Mouse (Mus musculus) heart, embryonic 15.5 days (tissue): ENCODE results near the gene Mansc1. TPM values are rescaled to one million over a fixed set of nuclear protein-coding genes. Genes with fewer than 3 reads are reported as not detected.

ENCODE experiments used
- ATAC-seq: fragments of 200-750 bp; cut with Nextera tagmentation; replicated peaks from 2 replicates; pipeline ENCODE4 v1.8.0; 2017; ENCODE audit warnings: low read depth, moderate TSS enrichment; ENCODE audit not compliant: insufficient number of reproducible peaks, insufficient read depth, low FRiP score
- H3K27ac ChIP-seq: fragments of 300-500 bp; sonication (generic); 2 replicates; pipeline ENCODE4 v1.5.1; 2015; ENCODE audit warnings: mild to moderate bottlenecking, inconsistent platforms
- H3K27me3 ChIP-seq: fragments of 300-500 bp; sonication (generic); 2 replicates; pipeline ENCODE4 v1.6.1; 2015; ENCODE audit warnings: inconsistent platforms
- H3K36me3 ChIP-seq: fragments of 300-500 bp; sonication (generic); 2 replicates; pipeline ENCODE4 v1.6.1; 2015; ENCODE audit warnings: mild to moderate bottlenecking, inconsistent platforms
- H3K4me1 ChIP-seq: fragments of 300-500 bp; sonication (generic); replicated peaks from 2 replicates; pipeline ENCODE4 v1.6.1; 2015; ENCODE audit warnings: inconsistent platforms
- H3K4me2 ChIP-seq: fragments of 300-500 bp; sonication (generic); 2 replicates; pipeline ENCODE4 v1.6.1; 2015; ENCODE audit warnings: inconsistent platforms, mild to moderate bottlenecking, moderate library complexity
- H3K4me3 ChIP-seq: fragments of 300-500 bp; sonication (generic); 2 replicates; pipeline ENCODE4 v1.5.1; 2015; ENCODE audit warnings: mild to moderate bottlenecking, inconsistent platforms
- H3K9ac ChIP-seq: fragments of 300-500 bp; sonication (generic); 2 replicates; pipeline ENCODE4 v1.6.1; 2015; ENCODE audit warnings: mild to moderate bottlenecking, inconsistent platforms
- H3K9me3 ChIP-seq: fragments of 300-500 bp; sonication (generic); replicated peaks from 2 replicates; pipeline ENCODE4 v1.6.1; 2016; ENCODE audit warnings: inconsistent platforms
- WGBS: fragments of 180-500 bp; shearing (Covaris S2); methylation state at CpG from one replicate; pipeline ENCODE4 v1.1.7; 2015; ENCODE audit warnings: mixed read lengths; 5-methylcytosine and 5-hydroxymethylcytosine counted together
- polyA plus RNA-seq: library from polyadenylated mRNA; unstranded; fragments of >200 nt; fragmentation: Nextera tagmentation; extraction: Ambion mirVana; gene quantifications from 2 replicates; pipeline ENCODE4 v1.2.1, GENCODE M21; 2015

Gene Mansc1
- polyA plus RNA-seq, 1 experiment from 2014 or later: 7.1 TPM

- Histone ChIP-seq H3K4me3 (no peak overlapping the region), H3K27ac (no peak overlapping the region), H3K36me3 (no peaks in the 10 kb centered on the region), H3K4me1 (peaks cover 12% of the 10 kb centered on the region; the same call in 1 of the 2 replicates), H3K9ac (no peak overlapping the region), H3K27me3 (no peaks in the 10 kb centered on the region), H3K9me3 (no peaks in the 10 kb centered on the region), H3K4me2 (peak overlapping the region; percentile 38)
- peak; percentile 70 for ATAC-seq
- WGBS: 17% methylated on average over 9 of the region's 9 CpGs
Measured at GRCm38 (mm10) chr6:134659108-134659958, 27.0 kb upstream of the Mansc1 start.

- no peaks in the 10 kb centered on the region for H3K27me3 ChIP-seq
- H3K4me1 ChIP-seq: peaks cover 12% of the 10 kb centered on the region; the same call in 1 of the 2 replicates
- no peak overlapping the region for H3K4me3 ChIP-seq
- H3K36me3 ChIP-seq: no peaks in the 10 kb centered on the region
- no peak overlapping the region for H3K9ac ChIP-seq
- peak overlapping the region; percentile 60 for H3K27ac ChIP-seq
- 69% methylated on average over 4 of the region's 4 CpGs for WGBS
- H3K4me2 ChIP-seq: no peak overlapping the region
- no peak for ATAC-seq
- no peaks in the 10 kb centered on the region for H3K9me3 ChIP-seq
Measured at GRCm38 (mm10) chr6:134656527-134656926, 24.2 kb upstream of the Mansc1 start.

- no peak for ATAC-seq
- H3K27ac ChIP-seq: no peak overlapping the region
- H3K27me3 ChIP-seq: no peaks in the 10 kb centered on the region
- H3K9ac ChIP-seq: no peak overlapping the region
- no peak overlapping the region for H3K4me3 ChIP-seq
- no peaks in the 10 kb centered on the region for H3K36me3 ChIP-seq
- WGBS: 85% methylated on average over 5 of the region's 5 CpGs
- 0 out of 2 replicates have a peak, but pooled peaks cover 5% of the 10 kb centered on the region for H3K4me1 ChIP-seq
- H3K4me2 ChIP-seq: no peak overlapping the region
- no peaks in the 10 kb centered on the region for H3K9me3 ChIP-seq
Measured at GRCm38 (mm10) chr6:134648356-134648755, 16.1 kb upstream of the Mansc1 start.

GRCm38 (mm10) chr6:134647621-134648020, 15.3 kb upstream of the Mansc1 start:
- Histone ChIP-seq H3K36me3 (no peaks in the 10 kb centered on the region), H3K4me3 (no peak overlapping the region), H3K27me3 (no peaks in the 10 kb centered on the region), H3K4me1 (0 out of 2 replicates have a peak, but pooled peaks cover 5% of the 10 kb centered on the region), H3K9ac (no peak overlapping the region), H3K4me2 (no peak overlapping the region), H3K9me3 (no peaks in the 10 kb centered on the region), H3K27ac (no peak overlapping the region)
- no peak for ATAC-seq
- 56% methylated on average over 5 of the region's 5 CpGs for WGBS

GRCm38 (mm10) chr6:134646835-134647234, 14.5 kb upstream of the Mansc1 start:
- H3K9me3 ChIP-seq: no peaks in the 10 kb centered on the region
- 83% methylated on average over 6 of the region's 6 CpGs for WGBS
- ATAC-seq: no peak
- no peaks in the 10 kb centered on the region for H3K36me3 ChIP-seq
- H3K4me1 ChIP-seq: peaks cover 6% of the 10 kb centered on the region
- H3K27me3 ChIP-seq: no peaks in the 10 kb centered on the region
- no peak overlapping the region for H3K9ac ChIP-seq
- no peak overlapping the region for H3K27ac ChIP-seq
- no peak overlapping the region for H3K4me3 ChIP-seq
- H3K4me2 ChIP-seq: no peak overlapping the region

DNA sequence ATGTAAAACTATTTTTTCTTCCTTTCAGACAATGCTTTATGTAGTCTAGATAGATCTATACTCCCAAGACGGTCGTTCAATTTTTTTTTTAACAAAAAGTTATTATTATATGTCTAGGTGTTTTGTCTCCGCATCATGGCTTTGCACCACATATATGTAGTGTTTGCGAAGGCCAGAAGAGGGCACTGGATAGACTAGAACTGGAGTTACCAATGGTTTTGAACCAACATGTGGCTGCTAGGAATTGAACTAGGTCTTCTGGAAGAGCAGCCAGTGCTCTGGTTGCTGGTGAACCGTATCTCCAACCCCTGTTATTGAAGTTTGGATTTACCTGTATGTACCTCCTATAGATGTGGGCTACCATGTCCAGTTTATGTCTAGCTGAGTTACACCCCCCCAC, 11.0 kb upstream of the Mansc1 start:
- no peak overlapping the region for H3K27ac ChIP-seq
- WGBS: 88% methylated on average over 5 of the region's 5 CpGs
- H3K9ac ChIP-seq: no peak overlapping the region
- no peaks in the 10 kb centered on the region for H3K9me3 ChIP-seq
- H3K27me3 ChIP-seq: no peaks in the 10 kb centered on the region
- H3K4me1 ChIP-seq: peaks cover 6% of the 10 kb centered on the region
- no peak for ATAC-seq
- no peak overlapping the region for H3K4me2 ChIP-seq
- H3K4me3 ChIP-seq: no peak overlapping the region
- no peaks in the 10 kb centered on the region for H3K36me3 ChIP-seq

GRCm38 (mm10) chr6:134641738-134642446, 9.6 kb upstream of the Mansc1 start:
- ATAC-seq: no peak
- Histone ChIP-seq H3K4me1 (peaks cover 6% of the 10 kb centered on the region), H3K36me3 (no peaks in the 10 kb centered on the region), H3K4me3 (peak overlapping the region; percentile 76), H3K27me3 (no peaks in the 10 kb centered on the region), H3K9me3 (no peaks in the 10 kb centered on the region), H3K27ac (no peak overlapping the region), H3K4me2 (peak overlapping the region; percentile 77), H3K9ac (no peak overlapping the region)
- 64% methylated on average over 9 of the region's 9 CpGs for WGBS

- H3K9me3 ChIP-seq: no peaks in the 10 kb centered on the region
- H3K27me3 ChIP-seq: no peaks in the 10 kb centered on the region
- H3K36me3 ChIP-seq: no peaks in the 10 kb centered on the region
- peaks cover 6% of the 10 kb centered on the region for H3K4me1 ChIP-seq
- peak overlapping the region; percentile 80 for H3K27ac ChIP-seq
- H3K4me2 ChIP-seq: peak overlapping the region; percentile 77
- 2% methylated on average over 65 of the region's 65 CpGs for WGBS
- H3K9ac ChIP-seq: peak overlapping the region; percentile 84
- H3K4me3 ChIP-seq: peak overlapping the region; percentile 76
- peak; percentile 95 for ATAC-seq
Measured at GRCm38 (mm10) chr6:134640485-134641475, 8.5 kb upstream of the Mansc1 start.

GRCm38 (mm10) chr6:134639900-134640299, 7.6 kb upstream of the Mansc1 start:
- no peak overlapping the region for H3K27ac ChIP-seq
- WGBS: 85% methylated on average over 1 of the region's 1 CpGs

DNA sequence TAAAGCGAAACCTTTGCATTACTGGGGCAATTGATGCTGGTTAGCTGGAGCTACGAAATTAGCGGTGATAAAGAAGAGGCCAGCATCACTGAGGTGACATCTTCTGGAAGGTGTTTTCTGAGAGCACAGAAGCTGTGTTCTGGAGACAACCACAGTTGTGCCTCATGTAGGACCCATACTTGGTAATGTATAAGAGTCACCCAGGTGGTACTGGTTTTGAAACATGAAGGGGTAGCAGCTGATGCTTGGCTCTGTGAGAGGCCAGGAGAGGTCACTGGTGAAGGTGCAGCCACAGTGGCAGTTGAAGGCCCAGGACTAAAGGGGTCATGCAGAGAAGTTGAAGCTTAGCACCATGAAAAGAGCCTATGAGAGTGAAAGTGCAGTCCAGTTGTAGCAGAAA, 6.9 kb upstream of the Mansc1 start, which contains the start of gene Borcs5:
Borcs5 (plus strand) TSS at position 301 of the 400 bp plus-strand sequence.
- Histone ChIP-seq H3K4me2 (no peak within 1 kb of the TSS; the same call in 1 of the 2 replicates), H3K4me3 (no peak within 1 kb of the TSS), H3K9me3 (no peaks in the 10 kb centered on the region), H3K4me1 (peaks cover 6% of the 10 kb centered on the region), H3K27me3 (no peaks in the 10 kb centered on the region), H3K27ac (no peak within 1 kb of the TSS), H3K36me3 (no peaks in the 10 kb centered on the region), H3K9ac (no peak within 1 kb of the TSS)
- no peak for ATAC-seq
- 85% methylated on average over 3 of the region's 3 CpGs for WGBS

More at GRCm38 (mm10) chr6:134639900-134640299, 7.6 kb upstream of the Mansc1 start:
- no peak for ATAC-seq
- no peaks in the 10 kb centered on the region for H3K9me3 ChIP-seq
- peaks cover 6% of the 10 kb centered on the region for H3K4me1 ChIP-seq
- no peak overlapping the region for H3K4me2 ChIP-seq
- no peaks in the 10 kb centered on the region for H3K27me3 ChIP-seq
- no peak overlapping the region for H3K9ac ChIP-seq
- H3K36me3 ChIP-seq: no peaks in the 10 kb centered on the region
- no peak overlapping the region for H3K4me3 ChIP-seq
